Mouse (Mus musculus): ENCODE measurements around the gene Olfr467. TPM values are rescaled to one million over a fixed set of nuclear protein-coding genes. Genes with fewer than 3 reads are reported as not detected.
"Not testable (repeated sequence)": the region's sequence is repeated elsewhere in the genome, so short reads cannot be mapped to it uniquely, and the experiment has no call there.

Gene Olfr467
- not detected in 2 replicates for polyA plus RNA-seq (2016; fragmentation: Nextera tagmentation; extraction: Ambion mirVana)

DNA sequence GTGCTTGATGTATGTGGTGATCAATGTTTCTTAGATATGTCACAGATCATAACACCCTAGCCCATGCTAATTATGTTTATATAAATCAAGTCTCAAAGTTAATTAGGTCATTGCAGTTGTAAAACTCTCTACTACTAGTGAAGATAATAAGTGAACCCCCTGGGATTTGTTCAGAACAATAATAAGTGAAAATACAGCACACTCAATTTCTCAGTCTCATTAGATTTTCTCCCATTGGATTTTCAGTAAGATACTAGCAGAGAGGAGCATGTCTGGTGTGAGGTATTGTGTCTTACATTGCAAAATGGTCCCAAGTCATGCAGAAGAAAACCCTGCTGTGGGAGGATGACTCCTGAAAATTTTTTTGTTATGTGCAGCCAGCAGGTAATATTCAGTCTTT lies at the start of gene Olfr467:
Gene Olfr467, plus strand, starts transcription at position 301 of the 400 bp plus-strand sequence.
- no peak for ATAC-seq (ENCODE audit: low FRiP score, low read depth)
- Histone ChIP-seq H3K4me2 (replicated peaks) (no peak within 1 kb of the TSS), H3K36me3 (no peaks in the 10 kb centered on the region), H3K27ac (no peak within 1 kb of the TSS), H3K27me3 (replicated peaks) (no peaks in the 10 kb centered on the region), H3K4me3 (no peak within 1 kb of the TSS), H3K4me1 (no peaks in the 10 kb centered on the region), H3K9ac (no peak within 1 kb of the TSS), H3K9me3 (no peaks in the 10 kb centered on the region)

GRCm38 (mm10) chr7:107770812-107771211 lies 41.3 kb upstream of the Olfr467 start:
- no peaks in the 10 kb centered on the region for H3K36me3 ChIP-seq
- no peaks in the 10 kb centered on the region for H3K9me3 ChIP-seq
- no peaks in the 10 kb centered on the region for H3K4me1 ChIP-seq
- H3K4me3 ChIP-seq: no peak overlapping the region
- ATAC-seq (ENCODE audit: low FRiP score, low read depth): no peak
- 60% methylated on average over 6 of the region's 6 CpGs for WGBS
- H3K27me3 ChIP-seq (replicated peaks): no peaks in the 10 kb centered on the region
- H3K27ac ChIP-seq: no peak overlapping the region
- H3K4me2 ChIP-seq (replicated peaks): no peak overlapping the region
- no peak overlapping the region for H3K9ac ChIP-seq

GRCm38 (mm10) chr7:107778216-107778615 lies 33.8 kb upstream of the Olfr467 start:
- Histone ChIP-seq H3K4me3 (no peak overlapping the region), H3K4me2 (replicated peaks) (no peak overlapping the region), H3K36me3 (no peaks in the 10 kb centered on the region), H3K27ac (no peak overlapping the region), H3K4me1 (no peaks in the 10 kb centered on the region), H3K27me3 (replicated peaks) (no peaks in the 10 kb centered on the region), H3K9ac (no peak overlapping the region), H3K9me3 (no peaks in the 10 kb centered on the region)
- no peak for ATAC-seq (ENCODE audit: low FRiP score, low read depth)
- 81% methylated on average over 1 of the region's 1 CpGs for WGBS

GRCm38 (mm10) chr7:107779611-107780010 lies 32.5 kb upstream of the Olfr467 start:
- Histone ChIP-seq H3K9ac (no peak overlapping the region), H3K9me3 (no peaks in the 10 kb centered on the region), H3K4me2 (replicated peaks) (no peak overlapping the region), H3K4me3 (no peak overlapping the region), H3K27me3 (replicated peaks) (no peaks in the 10 kb centered on the region), H3K4me1 (no peaks in the 10 kb centered on the region), H3K27ac (no peak overlapping the region), H3K36me3 (no peaks in the 10 kb centered on the region)
- 48% methylated on average over 4 of the region's 4 CpGs for WGBS
- ATAC-seq (ENCODE audit: low FRiP score, low read depth): no peak

DNA sequence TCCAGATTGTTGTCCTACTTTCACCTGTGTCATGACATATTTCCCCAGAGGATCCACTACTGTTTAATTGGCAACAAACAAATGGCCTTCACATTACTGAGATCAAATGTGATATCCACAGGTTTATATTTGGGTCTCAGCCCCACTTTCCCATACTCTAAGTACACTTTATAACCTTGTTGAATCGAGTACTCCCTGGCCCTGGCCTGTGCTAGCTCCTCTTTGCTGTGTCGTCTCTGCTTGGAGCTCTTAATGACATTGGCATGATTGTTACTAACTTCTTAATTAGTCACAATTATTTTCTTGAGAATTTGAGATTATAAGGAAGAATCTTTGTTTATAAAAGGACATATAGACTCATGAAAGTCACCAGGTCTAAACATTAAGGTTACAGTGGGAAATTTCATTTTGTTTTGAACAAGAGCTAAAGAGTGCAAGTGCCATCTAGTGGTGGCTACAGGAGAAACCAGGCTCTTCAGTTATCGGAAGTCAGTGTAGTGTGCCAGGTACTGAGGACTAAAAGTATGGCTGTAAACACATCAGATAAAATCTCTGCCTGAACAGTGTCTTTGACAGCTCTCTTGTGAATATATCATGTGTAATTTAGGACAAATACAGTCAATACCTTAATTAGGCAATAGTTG lies 24.0 kb upstream of the Olfr467 start:
- no peak overlapping the region for H3K9ac ChIP-seq
- 65% methylated on average over 3 of the region's 3 CpGs for WGBS
- no peaks in the 10 kb centered on the region for H3K9me3 ChIP-seq
- no peaks in the 10 kb centered on the region for H3K27me3 ChIP-seq (replicated peaks)
- no peak overlapping the region for H3K4me3 ChIP-seq
- no peaks in the 10 kb centered on the region for H3K4me1 ChIP-seq
- no peak overlapping the region for H3K4me2 ChIP-seq (replicated peaks)
- no peaks in the 10 kb centered on the region for H3K36me3 ChIP-seq
- H3K27ac ChIP-seq: no peak overlapping the region
- no peak for ATAC-seq (ENCODE audit: low FRiP score, low read depth)

- no peak for ATAC-seq (ENCODE audit: low FRiP score, low read depth)
Observed at GRCm38 (mm10) chr7:107796500-107796899, 15.6 kb upstream of the Olfr467 start.

GRCm38 (mm10) chr7:107801108-107801507 lies 11.0 kb upstream of the Olfr467 start, which contains the start of gene Ovch2:
Gene Ovch2, minus strand, starts transcription at chr7:107801208.
- no peaks in the 10 kb centered on the region for H3K36me3 ChIP-seq
- H3K27ac ChIP-seq: no peak within 1 kb of the TSS
- no peaks in the 10 kb centered on the region for H3K27me3 ChIP-seq (replicated peaks)
- H3K9me3 ChIP-seq: no peaks in the 10 kb centered on the region
- H3K4me1 ChIP-seq: no peaks in the 10 kb centered on the region
- ATAC-seq (ENCODE audit: low FRiP score, low read depth): no peak
- 95% methylated on average over 2 of the region's 2 CpGs for WGBS
- no peak within 1 kb of the TSS for H3K9ac ChIP-seq
- no peak within 1 kb of the TSS for H3K4me3 ChIP-seq
- no peak within 1 kb of the TSS for H3K4me2 ChIP-seq (replicated peaks)

More at GRCm38 (mm10) chr7:107796500-107796899, 15.6 kb upstream of the Olfr467 start:
- no peak overlapping the region for H3K4me3 ChIP-seq
- H3K4me2 ChIP-seq (replicated peaks): no peak overlapping the region
- H3K9me3 ChIP-seq: no peaks in the 10 kb centered on the region
- H3K27ac ChIP-seq: no peak overlapping the region
- no peaks in the 10 kb centered on the region for H3K4me1 ChIP-seq
- H3K36me3 ChIP-seq: no peaks in the 10 kb centered on the region
- H3K27me3 ChIP-seq (replicated peaks): no peaks in the 10 kb centered on the region
- no peak overlapping the region for H3K9ac ChIP-seq
- whole genome bisulfite sequencing: 97% methylated on average over 2 of the region's 2 CpGs

- Histone ChIP-seq H3K27ac (no peak overlapping the region), H3K9ac (no peak overlapping the region), H3K4me3 (no peak overlapping the region), H3K4me1 (no peaks in the 10 kb centered on the region), H3K36me3 (no peaks in the 10 kb centered on the region), H3K4me2 (replicated peaks) (no peak overlapping the region), H3K9me3 (no peaks in the 10 kb centered on the region), H3K27me3 (replicated peaks) (no peaks in the 10 kb centered on the region)
- WGBS: 72% methylated on average over 3 of the region's 3 CpGs
- no peak for ATAC-seq (ENCODE audit: low FRiP score, low read depth)
Observed at GRCm38 (mm10) chr7:107802138-107802537, 9.9 kb upstream of the Olfr467 start.

DNA sequence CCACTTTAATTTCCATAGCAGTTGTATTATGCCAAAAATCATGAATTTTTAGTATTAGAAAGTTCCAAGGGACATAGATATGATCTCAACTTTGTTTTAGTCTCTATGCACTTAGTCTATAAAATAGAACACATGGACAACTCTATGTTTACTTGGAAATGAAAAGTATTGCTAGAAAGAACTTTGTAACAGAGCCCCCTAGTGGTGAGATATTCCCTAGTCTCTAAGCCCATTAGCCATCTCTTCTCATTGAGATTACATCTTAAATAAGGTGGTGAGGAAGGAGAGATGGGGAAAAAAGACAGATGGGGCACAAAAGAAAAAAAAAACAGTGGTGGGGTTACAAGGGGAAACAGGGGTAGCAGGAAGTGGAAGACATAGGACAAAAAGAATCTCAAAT lies 7.4 kb downstream of the Olfr467 start:
- no peaks in the 10 kb centered on the region for H3K4me1 ChIP-seq
- H3K4me3 ChIP-seq: no peak overlapping the region
- no peak overlapping the region for H3K9ac ChIP-seq
- H3K27me3 ChIP-seq (replicated peaks): no peaks in the 10 kb centered on the region
- ATAC-seq (ENCODE audit: low FRiP score, low read depth): no peak
- no peak overlapping the region for H3K27ac ChIP-seq
- no peaks in the 10 kb centered on the region for H3K9me3 ChIP-seq
- H3K36me3 ChIP-seq: no peaks in the 10 kb centered on the region
- no peak overlapping the region for H3K4me2 ChIP-seq (replicated peaks)

- H3K36me3 ChIP-seq; ATAC-seq (ENCODE audit: low FRiP score, low read depth); H3K4me3 ChIP-seq; H3K27ac ChIP-seq; H3K27me3 ChIP-seq (replicated peaks); H3K4me1 ChIP-seq; H3K9ac ChIP-seq; H3K4me2 ChIP-seq (replicated peaks); H3K9me3 ChIP-seq: not testable (repeated sequence)
- 77% methylated on average over 2 of the region's 2 CpGs for WGBS
Observed at GRCm38 (mm10) chr7:107823867-107824266, 11.8 kb downstream of the Olfr467 start.

- H3K4me2 ChIP-seq (replicated peaks); H3K27me3 ChIP-seq (replicated peaks); H3K9ac ChIP-seq; ATAC-seq (ENCODE audit: low FRiP score, low read depth); H3K27ac ChIP-seq; H3K9me3 ChIP-seq; H3K36me3 ChIP-seq; H3K4me1 ChIP-seq; H3K4me3 ChIP-seq: not testable (repeated sequence)
Observed at GRCm38 (mm10) chr7:107825441-107825840, 13.4 kb downstream of the Olfr467 start, which contains the start of gene Olfr469. Gene Olfr469, minus strand, starts transcription at chr7:107825541.

- Histone ChIP-seq H3K9me3 (no peaks in the 10 kb centered on the region), H3K4me2 (replicated peaks) (no peak overlapping the region), H3K27me3 (replicated peaks) (no peaks in the 10 kb centered on the region), H3K36me3 (no peaks in the 10 kb centered on the region), H3K9ac (no peak overlapping the region), H3K4me3 (no peak overlapping the region), H3K27ac (no peak overlapping the region), H3K4me1 (no peaks in the 10 kb centered on the region)
- no peak for ATAC-seq (ENCODE audit: low FRiP score, low read depth)
- 85% methylated on average over 1 of the region's 1 CpGs for WGBS
Observed at GRCm38 (mm10) chr7:107841719-107842118, 29.7 kb downstream of the Olfr467 start.

DNA sequence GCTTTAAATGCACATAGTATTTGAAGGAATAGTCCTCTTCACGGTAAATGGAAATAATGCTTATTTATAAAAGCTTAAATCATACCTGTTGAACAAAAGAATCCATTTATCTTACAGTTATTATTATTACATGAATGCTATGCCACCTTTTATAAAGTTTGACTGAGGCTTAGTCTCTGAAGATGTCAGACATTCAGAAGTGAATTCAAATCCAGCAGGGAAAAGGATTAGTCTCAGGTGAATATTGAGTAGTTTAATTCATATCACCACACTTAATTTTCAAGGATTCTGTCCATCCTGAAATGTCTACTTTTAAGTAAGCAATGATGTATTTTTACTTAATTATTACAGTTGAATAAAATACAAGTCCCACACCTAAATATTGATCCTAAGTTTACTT lies 35.3 kb downstream of the Olfr467 start, which contains the start of gene Olfr470:
Gene Olfr470, minus strand, starts transcription at position 101 of the 400 bp plus-strand sequence.
- not testable (repeated sequence) for H3K4me1 ChIP-seq; H3K4me3 ChIP-seq; H3K36me3 ChIP-seq; H3K27me3 ChIP-seq (replicated peaks); H3K4me2 ChIP-seq (replicated peaks); H3K9ac ChIP-seq; H3K9me3 ChIP-seq; ATAC-seq (ENCODE audit: low FRiP score, low read depth); H3K27ac ChIP-seq
- WGBS: 92% methylated on average over 1 of the region's 1 CpGs

All from neural tube, embryonic 12.5 days (tissue).